Mouse (Mus musculus): ENCODE measurements around the gene Maml2. TPM values are rescaled to one million over a fixed set of nuclear protein-coding genes. Genes with fewer than 3 reads are reported as not detected.
A peak's percentile ranks its signal among the peaks of the same experiment; 100 is the strongest.
"Not testable (repeated sequence)": the region's sequence is repeated elsewhere in the genome, so short reads cannot be mapped to it uniquely, and the experiment has no call there.

Gene Maml2
- total RNA-seq, 2 experiments from 2014 or later = 0.45 TPM; not detected in 1

DNA sequence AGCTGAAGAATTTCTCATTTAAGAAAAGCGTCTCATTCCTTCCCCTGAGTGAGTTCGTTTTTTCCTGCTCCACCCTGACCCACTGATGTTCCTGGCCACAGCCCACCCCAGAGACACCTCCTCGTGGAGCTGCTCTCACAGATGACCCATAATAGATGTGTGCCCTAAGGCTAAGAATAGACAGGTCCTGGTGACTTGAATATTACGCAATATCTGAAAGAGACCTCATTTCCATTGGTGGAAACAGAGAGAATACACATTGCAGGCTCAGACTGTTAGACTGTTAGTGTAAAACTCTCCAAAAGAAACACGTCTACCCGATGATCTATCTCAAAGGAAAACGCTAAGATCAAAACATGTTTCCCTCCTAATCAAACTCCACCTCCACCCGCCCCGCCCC is 391.2 kb downstream of the Maml2 start:
- no peak for ATAC-seq (replicated peaks; ENCODE audit: low FRiP score, poor library complexity, severe bottlenecking)

- no peak for ATAC-seq (replicated peaks; ENCODE audit: low FRiP score, poor library complexity, severe bottlenecking)
These were observed 392.6 kb downstream of the Maml2 start for GRCm38 (mm10) chr9:13690321-13690720.

DNA sequence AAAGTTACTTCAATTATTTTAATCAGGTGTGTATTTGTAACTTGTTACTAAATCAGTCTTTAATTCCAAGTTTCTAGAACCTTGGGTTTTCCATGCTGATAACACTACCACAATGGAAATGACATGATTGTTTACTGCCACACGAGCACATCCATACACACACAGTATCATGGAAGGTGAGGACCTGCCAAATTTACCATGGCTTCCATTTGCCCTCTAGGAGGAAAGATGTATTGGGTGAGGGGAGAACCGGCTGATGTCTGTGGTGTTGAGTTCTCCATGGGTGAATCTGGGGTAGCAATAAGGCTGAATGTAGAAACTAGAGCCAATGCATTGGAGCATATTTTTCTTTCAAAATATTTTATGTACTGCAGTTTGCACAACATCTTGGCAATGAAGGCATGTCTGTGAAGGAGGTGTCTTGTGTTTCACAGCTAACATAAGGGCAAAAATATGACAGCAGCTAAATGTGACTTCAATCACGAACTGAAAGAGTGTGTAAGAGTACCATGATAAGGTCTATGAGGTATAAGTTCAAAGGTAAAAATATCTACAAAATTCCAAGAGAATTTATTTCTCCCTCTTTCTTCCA is 396.0 kb downstream of the Maml2 start:
- no peak for ATAC-seq (replicated peaks; ENCODE audit: low FRiP score, poor library complexity, severe bottlenecking)

DNA sequence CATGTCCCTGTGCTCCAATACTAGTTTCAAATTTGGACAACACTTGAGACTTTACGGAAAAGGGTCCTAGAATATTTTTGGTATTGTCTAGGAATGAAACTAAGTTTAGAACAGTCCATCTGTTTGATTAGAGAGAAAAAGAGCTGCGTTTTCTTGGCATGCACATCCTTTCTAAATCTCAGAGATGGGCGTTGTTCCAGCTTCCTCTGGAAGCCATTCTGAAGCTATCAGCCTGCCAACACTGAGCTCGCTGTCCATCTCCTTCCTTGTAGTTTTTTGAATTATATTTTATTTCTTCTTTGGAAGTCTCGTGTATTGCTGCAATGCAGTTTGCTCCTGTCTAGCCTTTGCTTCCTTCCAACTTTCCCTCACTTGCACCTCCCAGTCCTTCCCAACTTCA is 396.5 kb downstream of the Maml2 start:
- no peak for ATAC-seq (replicated peaks; ENCODE audit: low FRiP score, poor library complexity, severe bottlenecking)

DNA sequence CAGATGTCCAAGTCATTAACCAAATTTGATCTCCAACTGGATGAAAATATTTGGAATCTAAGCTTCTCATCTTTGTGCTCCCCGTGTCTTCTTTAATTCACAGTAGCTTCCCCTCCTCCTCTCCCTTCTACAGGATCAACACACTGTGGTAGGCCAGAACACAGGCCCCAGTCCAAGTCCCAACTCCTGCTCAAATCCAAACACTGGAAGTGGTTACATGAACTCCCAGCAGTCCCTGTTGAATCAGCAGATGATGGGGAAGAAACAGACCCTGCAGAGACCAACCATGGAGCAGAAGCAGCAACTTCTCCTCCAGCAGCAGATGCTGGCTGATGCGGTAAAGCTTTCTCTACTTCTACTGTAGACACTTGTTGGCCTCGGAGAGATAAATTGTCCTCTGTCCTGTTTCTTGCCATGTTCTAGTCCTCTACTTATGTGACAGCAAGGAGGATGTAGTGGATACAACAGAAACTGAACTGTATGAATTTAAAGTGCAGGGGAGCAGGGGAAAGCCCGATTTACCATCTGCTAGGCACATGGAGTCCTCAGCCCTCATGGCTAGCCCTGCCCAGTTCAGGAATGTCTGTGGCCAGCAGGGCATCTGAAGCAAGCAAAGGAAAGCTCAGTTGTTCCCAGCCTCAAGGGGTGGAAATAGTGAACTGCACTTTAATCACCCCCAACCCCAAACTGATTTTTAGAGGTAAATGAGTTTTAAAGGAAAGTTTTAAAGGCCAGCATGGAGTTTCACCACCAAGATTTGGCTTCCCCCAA is 399.5 kb downstream of the Maml2 start:
- ATAC-seq (replicated peaks; ENCODE audit: low FRiP score, poor library complexity, severe bottlenecking) = no peak

GRCm38 (mm10) chr9:13697869-13698268 is 400.1 kb downstream of the Maml2 start:
- ATAC-seq (replicated peaks; ENCODE audit: low FRiP score, poor library complexity, severe bottlenecking) = no peak

DNA sequence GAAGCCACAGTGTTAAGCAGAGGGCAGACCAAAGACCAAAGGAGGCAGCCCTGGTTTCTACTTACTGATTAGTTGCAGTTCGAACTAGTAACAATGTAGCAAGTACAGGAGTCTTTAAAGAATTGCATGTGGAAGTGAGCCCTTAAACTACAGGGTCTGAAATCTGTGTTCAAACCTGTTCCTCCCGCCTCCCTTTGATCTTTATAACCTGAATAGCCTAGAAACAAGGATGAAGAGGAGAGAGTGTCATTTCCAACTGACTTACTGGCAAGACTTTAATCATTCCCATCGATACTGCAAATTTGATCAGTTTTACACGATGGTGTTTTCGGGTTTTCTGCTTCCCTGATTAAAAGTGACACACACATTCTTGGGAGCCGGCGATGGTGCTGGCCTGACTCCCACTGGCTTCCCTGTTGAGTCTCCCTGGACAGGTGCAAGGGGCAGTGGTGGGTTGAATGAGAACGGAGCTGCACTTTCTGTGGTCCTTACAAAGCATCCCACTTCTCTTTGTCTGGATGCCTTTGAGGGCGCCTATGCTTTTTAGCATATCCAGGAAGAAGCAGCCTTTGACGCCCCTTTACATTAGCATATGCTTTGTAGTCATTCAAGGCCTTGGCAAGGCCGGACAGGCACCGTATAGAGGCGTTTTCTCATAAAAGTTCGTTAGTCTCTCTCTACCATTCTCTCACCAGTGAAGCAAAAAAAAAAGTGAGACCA is 401.5 kb downstream of the Maml2 start:
- no peak for ATAC-seq (replicated peaks; ENCODE audit: low FRiP score, poor library complexity, severe bottlenecking)

DNA sequence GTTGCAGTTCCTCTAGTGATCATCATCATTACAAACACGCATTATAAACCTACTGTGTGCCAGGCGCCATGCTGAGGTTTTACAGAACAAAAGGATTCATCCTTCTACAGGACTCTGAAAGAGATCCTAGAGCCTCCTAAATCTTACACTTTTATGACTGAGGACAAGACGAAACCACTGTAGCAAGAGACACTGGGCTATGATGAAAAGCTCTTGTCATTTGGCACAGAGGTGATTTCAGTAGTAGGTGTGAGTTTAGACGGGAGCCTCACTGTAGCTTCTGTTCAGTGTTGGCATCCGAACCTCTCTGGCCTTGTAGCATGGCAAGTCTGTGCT is 402.0 kb downstream of the Maml2 start:
- ATAC-seq (replicated peaks; ENCODE audit: low FRiP score, poor library complexity, severe bottlenecking) = no peak

DNA sequence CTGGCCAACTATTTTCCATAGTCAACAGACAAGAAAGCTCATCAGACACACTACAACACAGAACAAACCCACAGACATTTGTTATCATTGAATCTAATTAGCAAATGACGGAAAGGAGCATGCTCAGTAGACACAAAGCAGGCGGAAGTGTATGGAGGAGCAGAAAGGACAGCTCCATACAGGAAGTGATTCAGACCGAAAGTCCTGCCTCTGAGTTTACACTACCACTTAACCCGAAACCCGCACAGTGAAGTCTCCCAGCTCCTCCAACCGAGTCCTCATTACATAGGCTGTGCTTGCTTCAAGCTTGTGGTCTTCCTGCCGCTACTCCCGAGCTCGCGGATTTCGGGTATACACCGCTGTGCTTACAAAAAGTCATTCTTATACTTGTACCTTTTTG is 404.0 kb downstream of the Maml2 start:
- no peak for ATAC-seq (replicated peaks; ENCODE audit: low FRiP score, poor library complexity, severe bottlenecking)

DNA sequence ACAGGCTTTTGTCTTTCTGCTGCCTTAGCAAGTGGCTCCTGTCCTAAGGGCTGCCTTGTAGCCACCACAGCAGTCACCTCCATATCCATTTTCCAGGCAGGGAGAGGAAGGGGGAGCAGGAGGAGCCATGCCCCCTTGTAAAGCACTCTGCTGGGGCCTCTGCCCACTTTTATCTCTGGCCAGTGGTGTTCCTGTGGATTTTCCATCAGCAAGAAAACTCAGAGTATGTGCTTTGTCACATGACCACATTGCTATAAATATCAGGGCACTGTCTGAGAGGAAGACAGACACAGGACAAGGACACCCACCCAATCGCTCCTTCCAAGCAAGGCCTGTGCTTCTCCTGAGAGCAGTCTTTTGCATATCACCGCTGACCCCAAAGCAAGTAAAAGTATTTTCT is 405.3 kb downstream of the Maml2 start:
- no peak for ATAC-seq (replicated peaks; ENCODE audit: low FRiP score, poor library complexity, severe bottlenecking)

- no peak for ATAC-seq (replicated peaks; ENCODE audit: low FRiP score, poor library complexity, severe bottlenecking)
These were observed 407.2 kb downstream of the Maml2 start for GRCm38 (mm10) chr9:13704917-13705316.

DNA sequence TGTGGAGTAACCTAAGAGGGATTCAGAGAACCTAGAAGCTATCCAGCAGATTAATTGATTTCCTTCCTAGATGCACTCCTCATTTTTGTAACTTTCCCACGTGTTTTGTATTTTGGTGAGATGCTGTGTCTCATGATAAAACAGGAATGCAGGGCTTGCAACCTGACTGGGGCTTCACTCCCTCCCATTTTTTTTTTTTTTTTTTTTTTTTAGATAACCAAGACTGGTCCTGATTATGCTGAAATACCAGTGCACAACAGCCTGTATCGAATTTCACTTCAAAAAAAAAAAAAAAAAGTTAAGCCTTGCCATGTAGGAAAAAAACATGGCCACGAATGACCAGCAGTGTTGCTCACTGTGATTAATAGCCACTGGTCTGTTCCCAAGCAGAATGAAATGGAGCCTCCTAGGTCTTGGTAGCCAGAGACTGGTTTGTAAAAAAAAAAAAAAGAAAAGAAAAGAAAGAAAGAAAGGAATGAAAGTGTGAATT is 409.4 kb downstream of the Maml2 start:
- ATAC-seq (replicated peaks; ENCODE audit: low FRiP score, poor library complexity, severe bottlenecking) = no peak

DNA sequence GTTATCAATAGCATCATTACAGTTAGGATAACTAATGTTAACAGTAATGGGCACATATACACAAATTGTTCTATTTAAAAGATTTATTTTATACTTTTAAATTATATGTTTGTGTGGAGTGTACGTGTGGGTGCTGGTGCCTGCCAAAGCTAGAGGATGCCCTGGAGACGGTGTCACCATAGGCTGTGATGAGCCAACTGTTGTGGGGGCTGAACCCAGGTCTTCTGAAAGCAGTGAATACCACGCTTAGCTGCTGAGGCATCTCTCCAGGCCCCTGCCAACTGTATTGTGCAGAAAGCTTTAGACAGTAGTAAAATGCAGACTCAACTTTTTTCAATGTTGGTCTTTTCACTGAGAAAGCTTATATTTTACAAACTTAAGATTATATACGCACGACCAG is 411.7 kb downstream of the Maml2 start:
- ATAC-seq (replicated peaks; ENCODE audit: low FRiP score, poor library complexity, severe bottlenecking) = no peak

DNA sequence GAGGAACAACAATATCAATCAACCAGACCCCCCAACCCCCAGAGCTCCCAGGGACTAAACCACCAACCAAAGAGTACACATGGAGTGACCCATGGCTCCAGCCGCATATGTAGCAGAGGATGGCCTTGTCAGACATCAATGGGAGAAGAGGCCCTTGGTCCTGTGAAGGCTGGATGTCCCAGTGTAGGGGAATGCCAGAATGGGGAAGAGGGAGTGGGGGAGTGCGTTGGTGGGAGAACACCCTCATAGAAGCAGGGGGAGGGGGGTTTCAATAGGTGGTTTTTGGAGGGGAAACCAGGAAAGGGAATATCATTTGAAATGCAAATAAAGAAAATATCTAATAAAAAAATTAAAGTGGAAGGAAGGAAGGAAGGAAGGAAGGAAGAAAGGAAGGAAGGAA is 418.1 kb downstream of the Maml2 start:
- ATAC-seq (replicated peaks; ENCODE audit: low FRiP score, poor library complexity, severe bottlenecking) = not testable (repeated sequence)

- 0 out of 2 replicates have a peak, but pooled peaks have one; percentile 59 for ATAC-seq (replicated peaks; ENCODE audit: low FRiP score, poor library complexity, severe bottlenecking)
These were observed 418.8 kb downstream of the Maml2 start for GRCm38 (mm10) chr9:13716316-13717099.

DNA sequence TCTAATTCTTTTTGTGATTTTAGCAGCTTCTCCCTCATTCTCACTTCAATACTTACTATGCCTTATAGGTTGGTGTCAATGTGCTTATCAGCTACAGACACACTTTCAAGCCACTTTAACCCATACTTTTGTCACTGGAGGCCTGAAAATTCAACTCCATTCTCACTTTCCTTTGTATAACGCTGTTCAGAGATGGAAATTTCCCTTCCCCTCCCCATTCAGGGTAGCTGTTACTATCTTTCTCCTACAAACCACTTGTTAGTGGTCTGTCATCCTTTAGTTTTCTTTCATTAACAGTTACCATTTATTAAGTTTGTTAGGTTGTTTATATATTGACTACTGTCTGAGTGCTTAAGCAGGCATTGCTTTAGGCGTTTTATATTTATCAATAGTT is 450.6 kb downstream of the Maml2 start, which contains the start of gene Mtmr2:
Gene Mtmr2 (plus strand): TSS at position 7 of the 394 bp plus-strand sequence.
- peak; percentile 68 for ATAC-seq (replicated peaks; ENCODE audit: low FRiP score, poor library complexity, severe bottlenecking)

DNA sequence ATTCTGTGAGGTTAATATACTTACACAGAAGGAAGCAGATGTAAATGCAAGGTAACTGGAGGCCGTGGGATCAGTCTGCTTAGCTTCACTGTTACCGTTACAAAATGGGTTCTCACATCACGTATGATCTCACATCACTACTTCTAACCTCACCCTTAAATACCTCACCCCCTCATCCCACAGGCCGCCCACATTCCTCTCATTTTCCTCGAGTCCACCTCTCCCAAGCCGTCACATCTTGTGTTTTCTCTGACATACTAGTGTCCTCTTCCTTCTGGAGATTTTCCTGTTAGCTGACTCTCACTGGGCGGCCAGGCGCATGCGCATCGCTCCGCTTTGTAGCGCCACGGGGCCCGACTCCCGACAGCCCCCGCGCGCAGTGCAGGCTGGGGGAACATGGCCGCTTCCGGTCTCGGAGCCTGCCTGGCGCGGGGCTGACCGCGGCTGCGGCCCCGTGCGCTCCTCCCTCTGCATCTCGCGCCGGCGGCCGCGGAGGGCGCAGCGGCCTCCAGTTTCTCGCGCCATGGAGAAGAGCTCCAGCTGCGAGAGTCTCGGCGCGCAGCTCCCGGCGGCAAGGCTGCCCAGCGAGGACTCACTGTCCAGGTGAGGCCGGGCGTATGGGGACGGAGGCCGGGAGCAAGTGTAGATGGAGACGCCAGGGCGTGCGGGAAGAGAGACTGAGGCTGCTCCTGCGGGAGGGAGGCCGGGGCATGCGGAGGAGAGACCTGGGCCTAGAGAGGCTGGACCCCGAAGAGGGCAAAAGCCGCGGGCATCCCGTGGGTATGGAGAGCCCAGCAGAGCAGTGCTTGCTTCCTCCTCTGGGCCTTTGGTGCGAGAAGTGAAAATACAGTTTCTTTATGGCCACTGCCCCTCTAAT is 451.3 kb downstream of the Maml2 start:
- peak; percentile 96 for ATAC-seq (replicated peaks; ENCODE audit: low FRiP score, poor library complexity, severe bottlenecking)

- ATAC-seq (replicated peaks; ENCODE audit: low FRiP score, poor library complexity, severe bottlenecking) = no peak
These were observed 451.9 kb downstream of the Maml2 start for GRCm38 (mm10) chr9:13749675-13749998.

- no peak for ATAC-seq (replicated peaks; ENCODE audit: low FRiP score, poor library complexity, severe bottlenecking)
These were observed 454.8 kb downstream of the Maml2 start for GRCm38 (mm10) chr9:13752543-13752942.
